Mouse (Mus musculus) cerebellum, postnatal 10 days (tissue): ENCODE results near the gene Tcp11l2.

ENCODE experiments used
- DNase-seq, 2 experiments: peaks; one replicate each; pipeline ENCODE4 v3.0.0; 2021; ENCODE audit warnings: mixed read lengths in 2 of 2

Tcp11l2 gene

GRCm38 (mm10) chr10:84558511-84558910 lies 17.9 kb upstream of the Tcp11l2 start:
- peak in 1 of 2 experiments; percentile 24 for DNase-seq

- DNase-seq, result no peak
These were observed 16.4 kb upstream of the Tcp11l2 start for GRCm38 (mm10) chr10:84559986-84560385.

GRCm38 (mm10) chr10:84562121-84562520 lies 14.3 kb upstream of the Tcp11l2 start:
- peak in 1 of 2 experiments; percentile 13 for DNase-seq

GRCm38 (mm10) chr10:84562567-84563554 lies 13.6 kb upstream of the Tcp11l2 start:
- peak; percentile 69 to 78 for DNase-seq

- no peak for DNase-seq
These were observed 12.0 kb upstream of the Tcp11l2 start for GRCm38 (mm10) chr10:84564427-84564826.

- no peak for DNase-seq
These were observed 5.3 kb upstream of the Tcp11l2 start for GRCm38 (mm10) chr10:84571052-84571639.

- DNase-seq, result no peak
These were observed 2.6 kb upstream of the Tcp11l2 start for GRCm38 (mm10) chr10:84573671-84574420.

- DNase-seq, result no peak
These were observed 414 bp upstream of the Tcp11l2 start for GRCm38 (mm10) chr10:84576029-84576394.

GRCm38 (mm10) chr10:84577071-84577727 lies 773 bp downstream of the Tcp11l2 start:
- DNase-seq, result peak; percentile 82 to 88

- DNase-seq, result no peak
These were observed 2.3 kb downstream of the Tcp11l2 start for GRCm38 (mm10) chr10:84578738-84579137.

GRCm38 (mm10) chr10:84579527-84579926 lies 3.1 kb downstream of the Tcp11l2 start:
- DNase-seq, result no peak

GRCm38 (mm10) chr10:84581191-84581590 lies 4.8 kb downstream of the Tcp11l2 start:
- no peak for DNase-seq

GRCm38 (mm10) chr10:84582236-84582635 lies 5.8 kb downstream of the Tcp11l2 start:
- DNase-seq, result no peak

GRCm38 (mm10) chr10:84584451-84585293 lies 8.2 kb downstream of the Tcp11l2 start:
- DNase-seq, result no peak

GRCm38 (mm10) chr10:84585294-84585650 lies 8.8 kb downstream of the Tcp11l2 start:
- no peak for DNase-seq

- DNase-seq, result no peak
These were observed 14.5 kb downstream of the Tcp11l2 start for GRCm38 (mm10) chr10:84590956-84591355.

GRCm38 (mm10) chr10:84591640-84592148 lies 15.3 kb downstream of the Tcp11l2 start:
- DNase-seq, result no peak

- DNase-seq, result no peak
These were observed 16.3 kb downstream of the Tcp11l2 start for GRCm38 (mm10) chr10:84592745-84593144.

GRCm38 (mm10) chr10:84597127-84597785 lies 20.8 kb downstream of the Tcp11l2 start:
- DNase-seq, result peak in 1 of 2 experiments; percentile 8

- no peak for DNase-seq
These were observed 21.7 kb downstream of the Tcp11l2 start for GRCm38 (mm10) chr10:84598172-84598571.

GRCm38 (mm10) chr10:84600136-84600535 lies 23.7 kb downstream of the Tcp11l2 start:
- no peak for DNase-seq
